Mouse (Mus musculus): Measurements from ENCODE around the gene Bdkrb2. TPM values are rescaled to one million over a fixed set of nuclear protein-coding genes. Genes with fewer than 3 reads are reported as not detected.
A peak's percentile ranks its signal among the peaks of the same experiment; 100 is the strongest.

The Bdkrb2 gene
- polyA plus RNA-seq, 1 experiment from 2014 or later = 3.5 TPM

- Histone ChIP-seq H3K9me3 (no peaks in the 10 kb centered on the region), H3K4me1 (peaks cover 21% of the 10 kb centered on the region), H3K4me2 (no peak overlapping the region), H3K27ac (no peak overlapping the region), H3K27me3 (replicated peaks) (peaks cover 29% of the 10 kb centered on the region; the same call in 1 of the 2 replicates), H3K9ac (no peak overlapping the region), H3K4me3 (replicated peaks) (no peak overlapping the region), H3K36me3 (no peaks in the 10 kb centered on the region)
- no peak for ATAC-seq (ENCODE audit: insufficient read depth, low FRiP score, low read depth)
- WGBS = 62% methylated on average over 5 of the region's 5 CpGs
Measured at GRCm38 (mm10) chr12:105565221-105565620, 2.2 kb downstream of the Bdkrb2 start.

- H3K27ac ChIP-seq = no peak overlapping the region
- H3K4me2 ChIP-seq = no peak overlapping the region
- 65% methylated on average over 3 of the region's 3 CpGs for WGBS
- no peak for ATAC-seq (ENCODE audit: insufficient read depth, low FRiP score, low read depth)
- H3K27me3 ChIP-seq (replicated peaks) = no peaks in the 10 kb centered on the region
- no peaks in the 10 kb centered on the region for H3K9me3 ChIP-seq
- no peaks in the 10 kb centered on the region for H3K36me3 ChIP-seq
- H3K4me3 ChIP-seq (replicated peaks) = no peak overlapping the region
- H3K4me1 ChIP-seq = no peaks in the 10 kb centered on the region
- H3K9ac ChIP-seq = no peak overlapping the region
Measured at GRCm38 (mm10) chr12:105571867-105572266, 8.8 kb downstream of the Bdkrb2 start.

GRCm38 (mm10) chr12:105572622-105573021 is 9.6 kb downstream of the Bdkrb2 start:
- Histone ChIP-seq H3K27ac (no peak overlapping the region), H3K9ac (no peak overlapping the region), H3K27me3 (replicated peaks) (no peaks in the 10 kb centered on the region), H3K36me3 (no peaks in the 10 kb centered on the region), H3K9me3 (no peaks in the 10 kb centered on the region), H3K4me3 (replicated peaks) (no peak overlapping the region), H3K4me2 (no peak overlapping the region), H3K4me1 (no peaks in the 10 kb centered on the region)
- no peak for ATAC-seq (ENCODE audit: insufficient read depth, low FRiP score, low read depth)
- WGBS = 86% methylated on average over 2 of the region's 2 CpGs

GRCm38 (mm10) chr12:105574356-105574755 is 11.3 kb downstream of the Bdkrb2 start:
- no peak overlapping the region for H3K4me3 ChIP-seq (replicated peaks)
- WGBS = 82% methylated on average over 4 of the region's 4 CpGs
- no peak overlapping the region for H3K9ac ChIP-seq
- H3K4me1 ChIP-seq = no peaks in the 10 kb centered on the region
- no peaks in the 10 kb centered on the region for H3K36me3 ChIP-seq
- H3K4me2 ChIP-seq = no peak overlapping the region
- no peaks in the 10 kb centered on the region for H3K9me3 ChIP-seq
- no peaks in the 10 kb centered on the region for H3K27me3 ChIP-seq (replicated peaks)
- no peak overlapping the region for H3K27ac ChIP-seq
- no peak for ATAC-seq (ENCODE audit: insufficient read depth, low FRiP score, low read depth)

GRCm38 (mm10) chr12:105580490-105580889 is 17.5 kb downstream of the Bdkrb2 start:
- 73% methylated on average over 17 of the region's 17 CpGs for WGBS
- Histone ChIP-seq H3K4me3 (replicated peaks) (no peak overlapping the region), H3K4me2 (no peak overlapping the region), H3K36me3 (no peaks in the 10 kb centered on the region), H3K9ac (no peak overlapping the region), H3K27ac (no peak overlapping the region), H3K9me3 (no peaks in the 10 kb centered on the region), H3K4me1 (peaks cover 15% of the 10 kb centered on the region), H3K27me3 (replicated peaks) (no peaks in the 10 kb centered on the region)
- no peak for ATAC-seq (ENCODE audit: insufficient read depth, low FRiP score, low read depth)

GRCm38 (mm10) chr12:105582486-105582885 is 19.5 kb downstream of the Bdkrb2 start:
- H3K9ac ChIP-seq = no peak overlapping the region
- no peaks in the 10 kb centered on the region for H3K9me3 ChIP-seq
- peak overlapping the region; percentile 35; the same call in 1 of the 2 replicates for H3K27ac ChIP-seq
- ATAC-seq (ENCODE audit: insufficient read depth, low FRiP score, low read depth) = no peak
- no peak overlapping the region for H3K4me2 ChIP-seq
- WGBS = 65% methylated on average over 9 of the region's 9 CpGs
- no peak overlapping the region for H3K4me3 ChIP-seq (replicated peaks)
- H3K4me1 ChIP-seq = peaks cover 15% of the 10 kb centered on the region
- no peaks in the 10 kb centered on the region for H3K36me3 ChIP-seq
- H3K27me3 ChIP-seq (replicated peaks) = no peaks in the 10 kb centered on the region

- Histone ChIP-seq H3K4me1 (peaks cover 15% of the 10 kb centered on the region), H3K4me3 (replicated peaks) (no peak overlapping the region), H3K4me2 (peak overlapping the region; percentile 26; the same call in 1 of the 2 replicates), H3K27ac (peak overlapping the region; percentile 3; the same call in 1 of the 2 replicates), H3K9me3 (no peaks in the 10 kb centered on the region), H3K27me3 (replicated peaks) (no peaks in the 10 kb centered on the region), H3K9ac (no peak overlapping the region), H3K36me3 (no peaks in the 10 kb centered on the region)
- WGBS = 17% methylated on average over 2 of the region's 2 CpGs
- peak; percentile 70 for ATAC-seq (ENCODE audit: insufficient read depth, low FRiP score, low read depth)
Measured at GRCm38 (mm10) chr12:105583484-105583883, 20.5 kb downstream of the Bdkrb2 start.

GRCm38 (mm10) chr12:105584851-105585250 is 21.8 kb downstream of the Bdkrb2 start:
- Histone ChIP-seq H3K9ac (no peak overlapping the region), H3K36me3 (no peaks in the 10 kb centered on the region), H3K4me2 (no peak overlapping the region), H3K27me3 (replicated peaks) (no peaks in the 10 kb centered on the region), H3K4me1 (peaks cover 15% of the 10 kb centered on the region), H3K4me3 (replicated peaks) (no peak overlapping the region), H3K9me3 (no peaks in the 10 kb centered on the region), H3K27ac (no peak overlapping the region)
- ATAC-seq (ENCODE audit: insufficient read depth, low FRiP score, low read depth) = no peak
- 20% methylated on average over 12 of the region's 12 CpGs for WGBS

- 86% methylated on average over 8 of the region's 8 CpGs for WGBS
- H3K27ac ChIP-seq = no peak overlapping the region
Measured at GRCm38 (mm10) chr12:105587526-105587925, 24.5 kb downstream of the Bdkrb2 start.

GRCm38 (mm10) chr12:105590786-105591185 is 27.8 kb downstream of the Bdkrb2 start:
- H3K9me3 ChIP-seq = no peaks in the 10 kb centered on the region
- no peak overlapping the region for H3K4me2 ChIP-seq
- H3K4me1 ChIP-seq = no peaks in the 10 kb centered on the region
- no peak overlapping the region for H3K4me3 ChIP-seq (replicated peaks)
- ATAC-seq (ENCODE audit: insufficient read depth, low FRiP score, low read depth) = no peak
- H3K27ac ChIP-seq = no peak overlapping the region
- no peaks in the 10 kb centered on the region for H3K36me3 ChIP-seq
- 82% methylated on average over 7 of the region's 7 CpGs for WGBS
- no peaks in the 10 kb centered on the region for H3K27me3 ChIP-seq (replicated peaks)
- no peak overlapping the region for H3K9ac ChIP-seq

More at GRCm38 (mm10) chr12:105587526-105587925, 24.5 kb downstream of the Bdkrb2 start:
- Histone ChIP-seq H3K27me3 (replicated peaks) (no peaks in the 10 kb centered on the region), H3K9me3 (no peaks in the 10 kb centered on the region), H3K4me1 (peaks cover 14% of the 10 kb centered on the region), H3K4me2 (no peak overlapping the region), H3K4me3 (replicated peaks) (no peak overlapping the region), H3K9ac (no peak overlapping the region), H3K36me3 (no peaks in the 10 kb centered on the region)
- ATAC-seq (ENCODE audit: insufficient read depth, low FRiP score, low read depth) = no peak

GRCm38 (mm10) chr12:105592361-105592761 is 29.3 kb downstream of the Bdkrb2 start:
- no peaks in the 10 kb centered on the region for H3K9me3 ChIP-seq
- H3K4me1 ChIP-seq = no peaks in the 10 kb centered on the region
- no peaks in the 10 kb centered on the region for H3K36me3 ChIP-seq
- no peak overlapping the region for H3K4me2 ChIP-seq
- no peak overlapping the region for H3K27ac ChIP-seq
- no peaks in the 10 kb centered on the region for H3K27me3 ChIP-seq (replicated peaks)
- no peak overlapping the region for H3K9ac ChIP-seq
- 92% methylated on average over 23 of the region's 23 CpGs for WGBS
- no peak for ATAC-seq (ENCODE audit: insufficient read depth, low FRiP score, low read depth)
- H3K4me3 ChIP-seq (replicated peaks) = no peak overlapping the region

- Histone ChIP-seq H3K27me3 (replicated peaks) (no peaks in the 10 kb centered on the region), H3K4me1 (0 out of 2 replicates have a peak, but pooled peaks cover 6% of the 10 kb centered on the region), H3K36me3 (no peaks in the 10 kb centered on the region), H3K4me2 (no peak overlapping the region), H3K27ac (no peak overlapping the region), H3K9ac (no peak overlapping the region), H3K9me3 (no peaks in the 10 kb centered on the region), H3K4me3 (replicated peaks) (no peak overlapping the region)
- WGBS = 65% methylated on average over 4 of the region's 4 CpGs
- ATAC-seq (ENCODE audit: insufficient read depth, low FRiP score, low read depth) = no peak
Measured at GRCm38 (mm10) chr12:105593471-105593870, 30.4 kb downstream of the Bdkrb2 start.

GRCm38 (mm10) chr12:105597135-105597534 is 34.1 kb downstream of the Bdkrb2 start:
- H3K4me2 ChIP-seq = no peak overlapping the region
- H3K27me3 ChIP-seq (replicated peaks) = no peaks in the 10 kb centered on the region
- peaks cover 12% of the 10 kb centered on the region; the same call in 1 of the 2 replicates for H3K4me1 ChIP-seq
- 90% methylated on average over 8 of the region's 8 CpGs for WGBS
- no peak overlapping the region for H3K9ac ChIP-seq
- ATAC-seq (ENCODE audit: insufficient read depth, low FRiP score, low read depth) = no peak
- no peak overlapping the region for H3K27ac ChIP-seq
- no peaks in the 10 kb centered on the region for H3K9me3 ChIP-seq
- H3K36me3 ChIP-seq = no peaks in the 10 kb centered on the region
- H3K4me3 ChIP-seq (replicated peaks) = no peak overlapping the region

Measured in stomach, embryonic 15.5 days (tissue).